Mouse (Mus musculus) heart, embryonic 16.5 days (tissue): ENCODE measurements around the gene Zfr2. TPM values are rescaled to one million over a fixed set of nuclear protein-coding genes. Genes with fewer than 3 reads are reported as not detected.

Experiments used
- ATAC-seq: fragments of 200-750 bp; cut with Nextera tagmentation; replicated peaks from 2 replicates; pipeline ENCODE4 v1.8.0; 2017; ENCODE audit warnings: moderate number of reproducible peaks; ENCODE audit not compliant: insufficient read depth, low FRiP score; ENCODE audit errors: extremely low read depth
- H3K27ac ChIP-seq: fragments of 300-500 bp; sonication (generic); 2 replicates; pipeline ENCODE4 v1.5.1; 2014; ENCODE audit warnings: mild to moderate bottlenecking, low read length, control low read depth, moderate library complexity
- H3K27me3 ChIP-seq: fragments of 300-500 bp; sonication (generic); 2 replicates; pipeline ENCODE4 v1.6.1; 2014; ENCODE audit warnings: low read length, mixed read lengths; ENCODE audit not compliant: control insufficient read depth, insufficient read depth
- H3K36me3 ChIP-seq: fragments of 300-500 bp; sonication (generic); 2 replicates; pipeline ENCODE4 v1.6.1; 2014; ENCODE audit not compliant: control insufficient read depth, insufficient read depth
- H3K4me1 ChIP-seq: fragments of 300-500 bp; sonication (generic); 2 replicates; pipeline ENCODE4 v1.6.1; 2014; ENCODE audit warnings: low read length, mixed read lengths; ENCODE audit not compliant: control insufficient read depth, insufficient read depth
- H3K4me2 ChIP-seq: fragments of 300-500 bp; sonication (generic); 2 replicates; pipeline ENCODE4 v1.6.1; 2014; ENCODE audit warnings: low read depth, mild to moderate bottlenecking, control low read depth, low read length
- H3K4me3 ChIP-seq: fragments of 300-500 bp; sonication (generic); 2 replicates; pipeline ENCODE4 v1.5.1; 2014; ENCODE audit warnings: mild to moderate bottlenecking, control low read depth, low read length
- H3K9ac ChIP-seq: fragments of 300-500 bp; sonication (generic); 2 replicates; pipeline ENCODE4 v1.6.1; 2014; ENCODE audit warnings: low read length, control low read depth
- H3K9me3 ChIP-seq: fragments of 300-500 bp; sonication (generic); replicated peaks from 2 replicates; pipeline ENCODE4 v1.6.1; 2016; ENCODE audit warnings: low read length; ENCODE audit not compliant: control insufficient read depth
- WGBS: fragments of 180-500 bp; shearing (Covaris S2); extraction: QIAGEN DNeasy Blood & Tissue Kit; methylation state at CpG from one replicate; pipeline ENCODE4 v1.1.7; 2014; 5-methylcytosine and 5-hydroxymethylcytosine counted together
- polyA plus RNA-seq: library from polyadenylated mRNA; unstranded; fragments of >200 nt; fragmentation: Nextera tagmentation; extraction: Ambion mirVana; gene quantifications from 2 replicates; pipeline ENCODE4 v1.2.1, GENCODE M21; 2015

The Zfr2 gene
- polyA plus RNA-seq, 1 experiment from 2014 or later, result 5.0 TPM

DNA sequence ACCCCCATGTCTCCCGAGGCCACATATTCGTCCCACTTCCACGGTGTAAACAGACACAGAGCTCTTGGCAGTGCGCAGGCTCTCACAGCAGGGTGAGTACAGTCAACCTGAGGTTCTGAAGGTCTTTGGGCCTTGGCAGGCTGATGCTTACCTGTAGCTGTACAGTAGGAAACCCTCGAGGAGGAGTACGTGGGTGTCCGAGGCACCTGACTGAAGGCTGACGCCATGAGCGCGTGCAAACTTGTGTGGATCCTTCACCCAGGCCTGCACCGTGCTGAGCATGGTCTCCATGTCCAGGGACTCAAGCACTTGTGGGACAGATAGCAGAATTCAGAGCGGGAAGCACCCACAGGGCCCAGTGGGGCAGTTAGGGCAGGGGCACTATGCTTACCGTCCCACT is 32.8 kb upstream of the Zfr2 start:
- Histone ChIP-seq H3K36me3 (no peaks in the 10 kb centered on the region), H3K27me3 (0 out of 2 replicates have a peak, but pooled peaks cover 5% of the 10 kb centered on the region), H3K9me3 (no peaks in the 10 kb centered on the region), H3K27ac (peak overlapping the region; percentile 96), H3K4me2 (peak overlapping the region; percentile 7; the same call in 1 of the 2 replicates), H3K9ac (peak overlapping the region; percentile 75), H3K4me1 (peaks cover 42% of the 10 kb centered on the region), H3K4me3 (no peak overlapping the region)
- 69% methylated on average over 13 of the region's 13 CpGs for WGBS
- no peak for ATAC-seq

DNA sequence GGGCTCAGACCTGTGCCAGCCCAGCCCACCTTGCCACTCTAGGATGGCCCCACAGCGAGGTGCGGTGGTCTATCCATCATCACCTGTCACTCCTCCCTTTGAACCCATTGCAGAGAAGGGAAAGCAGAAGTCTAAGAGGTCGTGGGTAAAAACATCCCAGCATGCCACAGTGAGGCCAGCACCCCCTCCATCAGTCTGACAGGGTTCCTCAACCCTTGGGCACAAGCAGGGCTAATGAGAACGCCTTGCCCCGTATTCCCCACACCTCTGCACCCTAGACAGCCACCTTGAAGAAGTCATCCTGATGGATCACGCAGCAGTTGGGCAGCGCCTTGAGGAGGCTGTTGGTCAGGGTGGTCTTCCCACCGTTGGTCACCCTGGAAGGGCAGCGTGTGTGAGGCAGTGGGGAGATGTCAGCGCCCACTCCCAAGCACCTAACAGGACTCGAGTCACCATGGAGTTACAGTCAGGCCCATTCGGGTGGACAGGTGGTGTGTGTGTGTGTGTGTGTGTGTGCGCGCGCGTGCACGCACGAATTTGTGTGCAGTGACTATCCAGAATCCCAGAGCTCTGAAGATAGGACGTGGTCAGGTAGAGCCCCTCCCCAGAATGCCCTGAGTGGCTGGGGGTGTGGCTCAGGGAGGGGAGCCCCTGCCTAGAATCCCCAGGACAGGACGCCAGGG is 32.2 kb upstream of the Zfr2 start:
- Histone ChIP-seq H3K27ac (peak overlapping the region; percentile 96), H3K4me2 (peak overlapping the region; percentile 55; the same call in 1 of the 2 replicates), H3K27me3 (0 out of 2 replicates have a peak, but pooled peaks cover under 1% of the 10 kb centered on the region), H3K36me3 (no peaks in the 10 kb centered on the region), H3K4me3 (no peak overlapping the region), H3K9ac (peak overlapping the region; percentile 75), H3K9me3 (no peaks in the 10 kb centered on the region), H3K4me1 (peaks cover 42% of the 10 kb centered on the region)
- no peak for ATAC-seq
- WGBS, result 57% methylated on average over 20 of the region's 20 CpGs

DNA sequence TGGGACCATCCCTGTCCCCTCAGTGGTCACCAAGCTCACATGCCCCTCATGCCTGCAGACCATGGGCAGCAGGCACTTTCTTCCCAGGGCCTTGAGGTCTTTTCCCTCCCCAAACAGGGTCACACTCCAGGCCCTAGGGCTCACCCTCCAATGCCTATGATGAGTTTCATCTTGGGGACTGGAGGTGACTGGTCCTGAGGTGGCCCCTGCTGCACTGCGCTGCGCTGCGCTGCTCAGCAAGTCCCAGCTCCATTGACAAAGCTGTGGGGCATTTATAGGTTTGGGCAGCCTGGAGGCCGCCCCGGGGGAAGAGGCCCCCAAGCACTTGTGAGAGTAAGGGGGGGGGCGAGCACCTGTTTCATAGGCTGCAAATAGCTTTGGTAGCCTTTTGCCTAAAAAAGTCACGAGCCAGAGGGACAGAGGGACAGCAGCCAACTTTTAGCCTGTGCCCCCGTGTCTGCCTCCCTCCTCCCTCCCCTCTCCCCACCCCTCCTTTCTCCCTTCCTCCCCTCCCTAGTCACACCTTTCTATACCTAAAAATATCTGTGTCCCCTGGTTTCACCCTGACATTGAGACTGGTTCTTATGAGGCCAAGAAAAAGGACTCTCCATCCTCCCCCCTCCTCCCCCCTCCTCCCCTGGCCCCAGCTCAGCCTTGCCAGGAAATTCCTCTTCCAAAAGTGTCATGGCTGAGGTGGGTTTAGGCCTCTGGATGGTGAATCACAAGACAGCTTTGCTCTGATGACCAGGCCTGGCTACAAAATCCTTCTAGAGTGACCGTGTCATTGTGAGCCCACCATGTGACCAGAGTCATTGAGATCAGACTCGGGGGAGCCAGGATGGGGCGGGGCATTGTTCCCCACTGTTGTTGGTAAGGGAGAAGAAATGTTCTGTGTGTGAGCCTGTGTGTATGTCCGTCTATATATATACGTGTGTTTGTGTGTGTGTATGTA is 30.9 kb upstream of the Zfr2 start, which contains the start of gene Nmrk2:
Nmrk2 (minus strand) TSS at position 245 of the 952 bp plus-strand sequence.
- H3K27ac ChIP-seq, result peak within 1 kb of the TSS; percentile 96
- peaks cover 42% of the 10 kb centered on the region for H3K4me1 ChIP-seq
- H3K9ac ChIP-seq, result peak within 1 kb of the TSS; percentile 75
- H3K9me3 ChIP-seq, result no peaks in the 10 kb centered on the region
- peak within 1 kb of the TSS; percentile 55 for H3K4me2 ChIP-seq
- 33% methylated on average over 13 of the region's 13 CpGs for WGBS
- peak within 1 kb of the TSS; percentile 17 for H3K4me3 ChIP-seq
- H3K27me3 ChIP-seq, result no peaks in the 10 kb centered on the region
- H3K36me3 ChIP-seq, result no peaks in the 10 kb centered on the region
- peak; percentile 63 for ATAC-seq

DNA sequence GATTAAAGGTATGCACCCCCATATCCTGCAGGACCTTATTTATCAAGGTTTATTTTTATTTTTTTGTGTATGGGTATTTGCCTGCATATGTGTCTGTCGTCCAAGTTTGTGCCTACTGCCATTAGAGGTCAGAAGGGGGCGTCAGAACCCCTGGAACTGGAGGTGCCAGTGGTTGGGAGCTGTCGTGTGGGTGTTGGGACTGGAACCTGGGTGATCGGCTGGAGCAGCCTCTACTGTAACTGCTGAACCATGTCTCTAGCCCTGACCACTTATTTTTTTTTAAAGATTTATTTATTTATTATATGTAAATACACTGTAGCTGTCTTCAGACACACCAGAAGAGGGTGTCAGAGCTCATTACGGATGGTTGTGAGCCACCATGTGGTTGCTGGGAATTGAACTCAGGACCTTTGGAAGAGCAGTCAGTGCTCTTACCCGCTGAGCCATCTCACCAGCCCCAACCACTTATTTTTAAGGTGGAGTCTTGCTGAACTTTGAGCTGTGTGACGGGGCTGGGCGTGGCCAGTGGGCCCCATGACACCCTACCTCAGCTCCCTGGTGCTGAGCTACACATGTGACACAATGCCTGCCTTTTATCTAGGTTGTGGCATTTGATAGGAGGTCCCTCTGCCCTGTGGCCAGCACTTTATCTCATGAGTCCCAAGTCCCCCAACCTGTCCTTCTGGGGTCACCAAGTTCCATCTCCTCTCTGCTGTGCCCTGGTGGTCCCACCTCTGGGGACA is 29.8 kb upstream of the Zfr2 start:
- Histone ChIP-seq H3K36me3 (no peaks in the 10 kb centered on the region), H3K4me2 (no peak overlapping the region), H3K4me1 (peaks cover 39% of the 10 kb centered on the region), H3K4me3 (no peak overlapping the region), H3K9ac (no peak overlapping the region; the same call in 1 of the 2 replicates), H3K27ac (peak overlapping the region; percentile 96), H3K9me3 (no peaks in the 10 kb centered on the region), H3K27me3 (no peaks in the 10 kb centered on the region)
- no peak for ATAC-seq
- 55% methylated on average over 8 of the region's 8 CpGs for WGBS

- no peaks in the 10 kb centered on the region for H3K9me3 ChIP-seq
- no peaks in the 10 kb centered on the region for H3K27me3 ChIP-seq
- no peak overlapping the region for H3K9ac ChIP-seq
- no peak for ATAC-seq
- no peak overlapping the region for H3K4me2 ChIP-seq
- no peak overlapping the region for H3K4me3 ChIP-seq
- H3K4me1 ChIP-seq, result peaks cover 33% of the 10 kb centered on the region
- peak overlapping the region; percentile 96 for H3K27ac ChIP-seq
- 52% methylated on average over 4 of the region's 4 CpGs for WGBS
- H3K36me3 ChIP-seq, result no peaks in the 10 kb centered on the region
Observed at GRCm38 (mm10) chr10:81204137-81204536, 28.8 kb upstream of the Zfr2 start.

- H3K4me2 ChIP-seq, result no peak overlapping the region
- no peak for ATAC-seq
- H3K36me3 ChIP-seq, result no peaks in the 10 kb centered on the region
- 95% methylated on average over 5 of the region's 5 CpGs for WGBS
- H3K9ac ChIP-seq, result no peak overlapping the region
- H3K9me3 ChIP-seq, result peaks cover 3% of the 10 kb centered on the region; the same call in 1 of the 2 replicates
- no peak overlapping the region for H3K27ac ChIP-seq
- no peaks in the 10 kb centered on the region for H3K27me3 ChIP-seq
- H3K4me3 ChIP-seq, result no peak overlapping the region
- H3K4me1 ChIP-seq, result no peaks in the 10 kb centered on the region
Observed at GRCm38 (mm10) chr10:81210154-81210553, 22.8 kb upstream of the Zfr2 start.

GRCm38 (mm10) chr10:81216260-81216659 is 16.7 kb upstream of the Zfr2 start:
- Histone ChIP-seq H3K9ac (no peak overlapping the region), H3K4me2 (no peak overlapping the region), H3K4me1 (no peaks in the 10 kb centered on the region), H3K27me3 (no peaks in the 10 kb centered on the region), H3K36me3 (no peaks in the 10 kb centered on the region), H3K27ac (no peak overlapping the region), H3K9me3 (no peaks in the 10 kb centered on the region), H3K4me3 (no peak overlapping the region)
- ATAC-seq, result no peak
- WGBS, result 88% methylated on average over 6 of the region's 6 CpGs

DNA sequence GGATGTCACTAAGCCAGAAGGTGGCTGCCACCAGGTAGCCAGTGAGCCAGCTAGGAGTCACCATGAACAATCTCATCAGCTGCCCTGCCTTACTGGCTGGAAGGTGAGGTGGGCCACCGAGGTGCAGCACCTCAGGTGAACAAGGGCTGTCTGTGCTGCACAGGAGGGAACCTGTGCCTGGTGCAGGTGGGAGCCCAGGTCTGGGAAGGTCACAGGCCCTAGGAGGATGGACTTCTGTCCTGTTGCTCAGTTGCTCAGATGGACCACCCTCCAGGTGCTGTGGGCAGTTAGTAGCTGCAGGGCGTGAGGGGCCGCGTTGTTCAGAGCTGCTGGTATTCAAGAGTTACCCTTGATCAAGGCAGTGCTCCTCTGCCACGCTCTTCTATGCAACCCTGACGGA is 16.1 kb upstream of the Zfr2 start:
- Histone ChIP-seq H3K36me3 (no peaks in the 10 kb centered on the region), H3K9ac (no peak overlapping the region), H3K9me3 (no peaks in the 10 kb centered on the region), H3K4me3 (no peak overlapping the region), H3K27ac (no peak overlapping the region), H3K27me3 (no peaks in the 10 kb centered on the region), H3K4me2 (no peak overlapping the region), H3K4me1 (no peaks in the 10 kb centered on the region)
- no peak for ATAC-seq
- 82% methylated on average over 6 of the region's 6 CpGs for WGBS
